Mouse (Mus musculus): ENCODE measurements at regions not wholly inside any gene's neighbourhood (a gene's known extent, or its start where the extent isn't known, plus 50 kb on each side); places are given as distances from the start of the nearest gene placed in this dataset.

GRCm38 (mm10) chr2:148107607-148108115 lies 60.9 kb upstream of the Foxa2 start:
- DNase-seq, result no peak

DNA sequence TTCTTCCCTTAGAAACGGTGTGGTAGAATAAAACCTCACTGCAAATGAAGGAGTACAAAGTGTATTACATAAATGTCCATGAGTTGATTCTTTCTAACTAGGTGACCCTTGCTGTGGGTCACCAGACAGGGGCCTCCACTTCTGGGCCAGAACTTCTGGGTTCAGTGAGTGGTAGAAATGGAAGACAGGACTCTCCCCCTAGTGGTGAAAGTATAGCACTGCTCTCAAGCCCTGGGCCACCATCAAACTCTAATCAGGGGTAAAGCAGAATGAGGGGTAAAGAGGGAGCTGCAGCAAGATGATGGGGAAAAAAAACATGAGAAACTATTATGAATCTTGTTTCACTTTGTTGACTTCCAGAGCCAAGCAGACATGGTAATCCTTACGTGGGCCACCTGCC lies 63.4 kb upstream of the Foxa2 start:
- no peak for DNase-seq

DNA sequence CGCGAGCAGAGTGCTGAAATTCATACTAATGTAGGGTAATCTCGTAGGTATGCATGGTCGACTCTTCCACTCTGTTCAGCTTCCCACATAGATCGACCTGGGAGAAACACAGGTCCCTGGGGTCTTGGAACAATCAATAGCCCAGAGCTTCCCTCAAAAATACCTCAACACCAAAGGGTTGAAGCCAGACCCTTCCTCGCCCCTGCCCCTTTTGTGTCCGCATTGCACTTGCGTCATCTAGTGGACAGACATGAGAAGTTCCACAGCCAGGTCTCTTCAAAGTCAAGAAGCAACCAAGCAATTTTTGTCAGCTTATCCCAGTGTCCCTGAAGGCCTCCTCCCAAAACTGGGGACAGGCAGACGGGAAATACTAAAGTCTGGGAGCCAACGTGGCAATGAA lies 65.1 kb upstream of the Foxa2 start:
- DNase-seq, result no peak

- DNase-seq, result no peak
These were observed 66.4 kb upstream of the Foxa2 start for GRCm38 (mm10) chr2:148113184-148113583.

- no peak for DNase-seq
These were observed 67.8 kb upstream of the Foxa2 start for GRCm38 (mm10) chr2:148114600-148114999.

DNA sequence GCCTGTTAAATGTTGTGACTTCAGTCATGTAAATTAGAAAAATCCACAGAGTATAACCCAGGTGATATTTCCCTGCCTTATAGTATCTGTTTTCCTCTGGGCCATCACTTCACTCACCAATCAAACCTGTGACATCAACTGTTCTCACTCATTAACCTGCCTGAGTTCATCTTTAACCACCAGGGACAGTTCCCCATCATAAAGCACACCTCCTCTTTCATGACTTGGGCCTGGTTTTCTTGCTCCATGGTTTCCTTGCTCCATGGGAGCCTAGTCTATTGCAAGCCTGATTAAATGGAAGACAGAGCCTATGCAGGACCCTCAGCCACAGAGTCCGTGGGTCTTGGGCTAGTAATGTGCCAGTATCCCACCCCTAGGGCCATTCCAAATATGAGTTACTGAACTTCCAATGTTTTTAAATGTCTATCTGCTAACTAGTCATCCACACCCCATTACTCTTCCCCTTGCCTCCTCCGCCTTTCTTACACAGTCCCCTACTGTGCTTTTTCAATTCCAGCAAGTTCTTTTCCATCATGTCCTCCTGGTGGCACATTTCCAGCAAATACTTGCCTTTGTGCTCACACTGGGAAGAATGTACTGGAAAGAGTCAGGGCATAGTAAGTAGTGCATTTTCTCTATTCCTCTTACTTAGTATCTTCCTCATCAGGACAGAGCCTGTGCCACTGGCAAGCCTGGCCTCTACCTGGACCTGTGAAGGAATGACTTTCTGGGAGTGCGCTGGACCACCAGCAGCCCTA lies 69.4 kb upstream of the Foxa2 start:
- DNase-seq, result no peak

DNA sequence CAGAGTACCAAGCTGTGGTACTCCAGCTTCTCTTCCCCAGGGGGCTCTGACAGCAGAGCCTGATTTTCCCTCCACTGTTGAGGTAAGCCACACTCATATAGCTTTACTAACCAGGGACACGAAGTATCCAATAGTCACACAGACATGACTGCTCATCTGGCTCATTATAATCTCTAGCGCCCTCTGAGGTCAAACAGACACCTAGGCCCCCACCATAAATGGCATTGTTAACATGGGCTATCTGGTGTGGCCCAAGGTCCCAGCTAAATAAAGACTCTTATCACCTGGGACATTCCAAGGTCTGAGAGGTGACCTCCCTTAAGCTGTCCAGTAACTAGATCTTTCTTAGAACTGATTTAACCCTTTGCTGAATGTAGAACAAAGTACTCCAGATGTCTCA lies 70.7 kb upstream of the Foxa2 start:
- no peak for DNase-seq

DNA sequence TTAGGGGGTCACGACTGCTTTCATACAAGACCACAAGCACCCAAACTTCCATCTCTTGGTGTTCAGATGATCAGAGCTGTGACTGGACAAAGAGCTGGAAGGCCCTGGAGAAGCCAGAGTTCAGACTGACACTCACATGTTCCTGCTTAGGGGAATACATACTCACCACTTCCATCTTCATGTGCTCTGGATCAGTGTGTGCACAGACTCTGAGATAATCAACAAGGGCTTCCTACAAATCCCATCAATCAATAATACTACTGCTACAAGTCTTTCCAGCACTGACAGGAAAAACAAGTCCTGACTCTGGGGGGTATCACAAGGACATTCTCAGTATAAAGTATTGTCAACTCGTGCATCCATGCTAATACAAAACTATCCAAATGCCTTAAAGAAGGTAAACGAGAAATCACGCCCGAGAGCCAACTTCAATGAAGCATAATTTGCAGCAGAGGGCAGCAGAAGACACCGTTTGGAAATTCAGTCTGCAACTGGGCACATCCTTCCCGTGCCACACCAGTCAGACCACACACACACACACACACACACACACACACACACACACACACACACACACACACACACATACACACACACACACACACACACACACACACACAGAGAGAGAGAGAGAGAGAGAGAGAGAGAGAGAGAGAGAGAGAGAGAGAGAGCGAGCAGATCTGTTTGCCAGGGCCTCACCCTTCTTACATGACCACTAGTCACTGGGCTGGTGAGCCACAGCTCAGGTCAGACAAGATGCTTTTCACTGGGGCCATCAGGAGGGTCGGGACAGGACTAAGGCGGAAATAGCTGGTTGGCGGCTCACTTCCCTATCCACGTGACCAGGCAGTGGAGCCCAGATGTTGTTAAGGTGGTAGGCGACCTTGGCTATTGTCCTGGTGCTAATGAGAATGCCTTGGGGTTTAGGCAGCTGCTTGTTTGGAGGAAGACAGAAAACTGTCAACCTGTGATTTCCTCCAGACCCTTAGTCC lies 75.4 kb upstream of the Foxa2 start:
- DNase-seq, result peak; percentile 57 to 62

DNA sequence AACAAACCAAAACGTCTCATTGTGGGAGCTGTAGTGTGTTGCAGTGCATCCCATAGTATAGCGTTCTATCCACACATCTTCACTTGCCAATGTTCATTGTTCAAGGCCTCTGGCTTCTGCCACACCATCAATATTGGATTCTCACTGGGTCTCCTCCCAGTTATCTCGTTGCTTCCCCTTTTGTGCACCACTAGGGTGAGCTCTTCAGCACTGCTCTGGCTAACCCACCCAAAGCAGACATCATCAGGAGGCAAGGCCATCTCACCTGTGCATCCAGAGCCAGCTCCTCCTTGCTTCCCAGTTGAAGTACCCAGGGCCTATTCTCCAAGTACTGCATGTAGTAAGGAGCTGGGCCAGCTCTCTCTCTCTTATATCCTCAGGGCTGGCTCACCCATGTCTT lies 77.0 kb upstream of the Foxa2 start:
- peak in 1 of 2 experiments; percentile 38 for DNase-seq

- peak; percentile 8 to 60 for DNase-seq
These were observed 87.0 kb upstream of the Foxa2 start for GRCm38 (mm10) chr2:148133811-148134210.

DNA sequence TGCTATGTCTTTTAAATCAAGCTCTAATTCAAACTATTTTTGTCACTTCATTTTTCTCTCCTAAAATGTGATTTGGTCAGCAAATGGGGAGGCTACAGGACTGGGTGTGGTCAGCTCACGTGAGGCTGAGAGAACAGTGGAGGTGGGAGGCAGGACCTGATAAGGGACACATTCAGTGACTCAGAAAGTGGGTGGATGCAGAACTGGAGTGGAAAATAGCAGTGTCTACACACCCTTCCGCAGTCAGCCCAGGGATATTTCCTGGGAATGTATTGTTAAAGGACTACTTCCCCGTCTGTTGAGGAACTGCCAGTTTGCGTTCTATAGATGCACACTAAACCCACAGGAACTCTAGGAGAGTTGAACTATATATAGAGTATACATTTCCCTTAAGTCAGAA lies 95.2 kb upstream of the Foxa2 start:
- DNase-seq, result peak; percentile 28 to 65

DNA sequence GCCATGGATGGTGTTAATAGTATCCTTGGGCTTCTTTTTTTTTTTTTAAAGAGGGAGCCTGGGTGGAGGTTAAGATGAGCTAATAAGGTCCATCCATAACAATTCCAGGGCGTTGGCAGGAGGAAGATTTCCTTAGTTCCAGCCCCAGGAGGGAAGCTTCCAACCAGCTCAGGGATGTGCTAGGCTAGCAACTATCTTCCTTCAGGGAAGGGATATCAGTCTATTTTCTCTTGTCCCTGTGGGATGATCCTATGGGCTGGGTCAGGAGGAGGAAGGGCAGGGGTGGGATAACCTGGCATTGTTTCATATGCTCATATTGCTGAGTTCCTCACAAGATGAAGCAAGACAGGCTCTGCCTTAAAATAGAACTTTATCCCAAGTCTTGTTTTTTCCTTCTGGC lies 98.0 kb upstream of the Foxa2 start:
- DNase-seq, result peak; percentile 18 to 54

- no peak for DNase-seq
These were observed 101.5 kb upstream of the Foxa2 start for GRCm38 (mm10) chr2:148148272-148148671.

GRCm38 (mm10) chr2:148149426-148149825 lies 102.7 kb upstream of the Foxa2 start:
- peak; percentile 26 to 78 for DNase-seq

DNA sequence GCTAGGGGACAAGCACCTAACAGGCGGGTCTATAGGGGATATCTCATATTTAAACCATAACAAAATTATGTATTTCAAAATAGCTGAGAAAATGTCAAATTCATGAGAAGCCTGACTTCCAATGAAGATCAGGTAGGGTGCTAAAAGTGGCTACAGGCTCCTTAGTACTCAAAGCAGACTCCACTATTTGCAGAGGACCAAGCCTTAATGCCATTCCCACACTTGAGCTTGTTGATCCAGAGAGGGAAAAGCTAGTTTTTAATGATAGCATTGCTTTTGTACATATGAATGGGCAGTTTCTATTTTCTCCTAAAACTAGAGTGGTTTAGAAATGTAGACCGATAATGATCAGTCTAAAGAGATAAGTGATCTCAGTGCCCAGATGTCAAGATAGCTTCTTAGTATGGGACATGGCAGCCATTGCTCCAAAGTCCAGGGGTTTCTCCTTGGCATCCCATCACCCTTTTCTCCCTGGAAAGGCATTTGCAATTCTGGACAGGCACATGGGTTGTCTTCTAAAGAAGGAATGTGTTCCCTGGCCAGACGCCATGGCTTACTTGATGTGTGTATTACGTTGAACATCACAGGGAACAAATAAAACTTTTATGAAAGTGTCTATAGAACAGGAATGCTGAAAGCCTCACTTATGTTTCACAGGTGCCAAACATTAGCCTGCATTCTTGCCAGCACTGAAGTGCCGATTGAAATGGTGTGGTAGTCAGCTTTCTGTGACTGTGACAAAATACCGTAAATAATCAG lies 106.9 kb upstream of the Foxa2 start:
- peak in 1 of 2 experiments; percentile 11 for DNase-seq

GRCm38 (mm10) chr2:148156122-148156521 lies 109.4 kb upstream of the Foxa2 start:
- no peak for DNase-seq

GRCm38 (mm10) chr2:148159028-148159600 lies 112.3 kb upstream of the Foxa2 start:
- DNase-seq, result peak in 1 of 2 experiments; percentile 13

- DNase-seq, result no peak
These were observed 114.2 kb upstream of the Foxa2 start for GRCm38 (mm10) chr2:148160997-148161396.

GRCm38 (mm10) chr2:148161966-148162365 lies 115.2 kb upstream of the Foxa2 start:
- DNase-seq, result no peak

DNA sequence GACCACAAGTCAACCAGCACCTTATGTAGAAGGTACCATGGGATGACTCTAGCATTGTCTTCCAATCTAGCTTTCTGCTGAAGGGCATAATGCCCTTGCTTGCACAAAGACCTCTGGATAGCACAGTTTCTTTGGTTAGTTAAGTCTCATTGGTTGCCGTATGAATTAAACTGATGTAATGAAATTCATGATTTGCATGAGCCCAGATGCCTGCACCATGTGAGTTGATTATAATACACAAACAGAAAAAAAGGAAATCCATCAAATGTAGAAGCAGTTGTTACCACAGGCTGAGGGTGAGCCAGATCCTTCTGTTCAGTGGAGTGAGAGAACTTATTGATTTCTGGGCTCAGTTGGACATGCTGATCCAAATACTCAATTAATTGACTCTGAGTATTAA lies 115.8 kb upstream of the Foxa2 start:
- no peak for DNase-seq

- peak; percentile 62 to 86 for DNase-seq
These were observed 124.3 kb upstream of the Foxa2 start for GRCm38 (mm10) chr2:148171113-148171512.

DNA sequence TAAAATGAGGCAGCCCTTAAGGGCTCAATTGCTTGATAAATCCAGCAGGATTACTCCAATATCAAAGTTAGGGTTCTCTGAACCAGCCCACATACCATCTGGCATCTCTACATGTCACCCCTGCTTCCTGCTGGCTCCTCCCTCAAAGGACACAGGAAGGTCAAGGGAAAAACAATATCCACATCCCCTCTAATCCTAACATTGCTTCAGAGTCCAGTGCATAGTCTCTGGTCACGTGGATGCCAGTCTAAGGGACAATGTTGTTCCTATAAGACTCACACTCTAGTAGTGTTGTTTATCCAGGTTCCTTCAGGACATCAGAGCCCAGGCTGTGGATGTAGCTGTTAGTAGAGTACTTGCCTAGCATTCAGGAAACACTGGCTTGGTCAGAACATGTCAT lies 124.9 kb upstream of the Foxa2 start:
- DNase-seq, result peak; percentile 20 to 59
